Mouse (Mus musculus): ENCODE results near the gene Foxp4.

Gene Foxp4

DNA sequence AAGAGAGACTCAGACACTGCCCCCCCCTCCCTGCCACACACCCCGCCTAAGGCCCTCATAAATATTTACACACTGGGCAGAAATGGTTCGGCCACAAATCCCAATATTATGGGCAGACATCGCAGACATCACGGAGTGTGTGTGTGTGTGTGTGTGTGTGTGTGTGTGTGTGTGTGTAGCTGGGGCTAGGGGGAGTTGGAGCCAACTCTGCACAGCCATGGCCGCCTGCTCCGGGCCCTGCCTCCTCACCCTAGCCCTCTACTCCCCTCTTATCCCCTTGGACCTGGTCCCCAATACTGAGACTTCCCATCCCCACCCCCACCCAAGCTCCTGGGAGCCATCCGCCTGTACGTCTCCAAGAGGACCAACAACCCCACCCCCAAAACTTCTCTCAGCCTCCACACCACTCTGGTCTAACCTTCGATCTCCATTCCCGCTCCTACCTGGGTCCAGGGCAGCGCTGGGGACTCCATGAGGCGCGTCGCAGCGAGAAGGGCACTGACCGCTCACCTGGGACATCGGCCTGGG, 91.9 kb downstream of the Foxp4 start:
- ChIA-PET POLR2A (interaction anchor here in 3 of 4 experiments (0.6 to 3.3 kb wide), 15 partner anchors 9 to 265 kb away, joined by 3 to 13 read pairs (median 4); no protein-coding TSS in a partner anchor), CTCF (interaction anchor here (0.6 to 2.4 kb wide), 19 partner anchors 17 to 350 kb away, joined by 3 to 9 read pairs (median 5); no protein-coding TSS in a partner anchor)

DNA sequence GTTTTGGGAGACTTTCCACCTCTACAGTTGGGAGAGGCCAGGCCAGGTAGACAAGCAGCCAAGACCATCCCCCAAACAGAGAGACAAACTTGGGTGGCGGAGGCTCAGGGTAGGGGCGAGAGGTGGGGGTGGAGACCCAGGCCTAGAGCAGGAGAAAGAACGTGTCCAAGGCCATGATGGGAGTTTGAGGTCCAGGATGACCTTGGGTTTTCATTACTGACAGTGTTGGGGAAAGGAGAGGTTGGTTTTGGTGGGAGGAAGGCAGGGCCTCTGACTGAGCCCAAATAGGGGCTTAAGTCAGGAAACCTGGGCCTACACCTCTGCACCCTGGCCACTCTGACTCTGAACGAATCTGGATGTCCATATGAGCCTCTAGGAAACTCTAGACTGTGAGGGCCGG, 92.7 kb downstream of the Foxp4 start:
- POLR2A ChIA-PET, result interaction anchor here in 2 of 4 experiments (0.7 to 3.3 kb wide), 4 partner anchors 10 to 20 kb away, joined by 3 to 13 read pairs (median 4); no protein-coding TSS in a partner anchor
- CTCF ChIA-PET, result interaction anchor here in 3 of 4 experiments (0.6 to 1.3 kb wide), 5 partner anchors 17 to 264 kb away, joined by 3 to 5 read pairs (median 3); no protein-coding TSS in a partner anchor

DNA sequence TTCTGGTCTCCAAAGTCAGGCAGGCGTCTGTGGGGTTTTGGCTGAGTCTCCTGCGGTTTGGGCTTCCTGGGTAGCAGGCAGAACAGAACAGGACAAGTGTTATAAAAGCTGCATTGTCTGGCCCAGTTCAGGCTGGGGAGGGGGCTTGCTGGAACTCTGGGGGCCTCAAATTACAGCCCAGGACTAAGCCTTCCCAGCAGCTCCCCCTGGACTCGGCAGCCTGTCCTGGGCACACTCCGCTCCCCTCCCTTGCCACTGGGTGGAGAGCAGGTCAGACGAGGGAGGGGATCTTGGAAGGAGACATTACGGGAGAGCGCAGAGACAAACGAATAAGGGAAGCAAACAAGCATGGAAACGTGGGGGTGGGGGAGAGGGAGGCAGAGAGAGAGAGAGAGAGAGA, 93.3 kb downstream of the Foxp4 start:
- CTCF ChIA-PET, result no interaction called here
- POLR2A ChIA-PET, result interaction anchor here in 1 of 4 experiments (1.0 to 1.2 kb wide), 2 partner anchors 12 to 85 kb away, joined by 3 to 4 read pairs; no protein-coding TSS in a partner anchor

DNA sequence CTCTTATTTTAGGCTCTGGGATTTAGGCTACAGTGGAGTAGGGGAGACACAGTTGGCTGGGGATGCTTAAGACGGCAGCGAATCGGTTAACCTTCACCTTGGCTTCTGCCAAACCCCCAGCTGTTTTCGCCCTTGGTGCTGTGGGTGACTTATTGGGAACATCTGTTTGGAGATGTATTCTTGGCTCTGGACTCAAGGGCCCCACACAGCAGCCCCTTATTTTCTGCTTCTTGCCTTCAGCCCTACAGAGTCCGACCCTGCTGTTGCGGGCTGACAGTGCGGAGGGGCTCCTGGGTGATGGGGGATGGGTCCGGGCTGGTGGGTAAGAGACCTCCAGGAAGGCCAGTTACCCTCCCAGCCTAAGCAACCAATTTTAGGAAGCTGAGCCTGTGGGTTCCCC, 103.1 kb downstream of the Foxp4 start:
- POLR2A ChIA-PET, result interaction anchor here in 1 of 4 experiments (1.0 kb wide), 1 partner anchor 11 kb away, joined by 4 read pairs; no protein-coding TSS in a partner anchor
- CTCF ChIA-PET, result no interaction called here

DNA sequence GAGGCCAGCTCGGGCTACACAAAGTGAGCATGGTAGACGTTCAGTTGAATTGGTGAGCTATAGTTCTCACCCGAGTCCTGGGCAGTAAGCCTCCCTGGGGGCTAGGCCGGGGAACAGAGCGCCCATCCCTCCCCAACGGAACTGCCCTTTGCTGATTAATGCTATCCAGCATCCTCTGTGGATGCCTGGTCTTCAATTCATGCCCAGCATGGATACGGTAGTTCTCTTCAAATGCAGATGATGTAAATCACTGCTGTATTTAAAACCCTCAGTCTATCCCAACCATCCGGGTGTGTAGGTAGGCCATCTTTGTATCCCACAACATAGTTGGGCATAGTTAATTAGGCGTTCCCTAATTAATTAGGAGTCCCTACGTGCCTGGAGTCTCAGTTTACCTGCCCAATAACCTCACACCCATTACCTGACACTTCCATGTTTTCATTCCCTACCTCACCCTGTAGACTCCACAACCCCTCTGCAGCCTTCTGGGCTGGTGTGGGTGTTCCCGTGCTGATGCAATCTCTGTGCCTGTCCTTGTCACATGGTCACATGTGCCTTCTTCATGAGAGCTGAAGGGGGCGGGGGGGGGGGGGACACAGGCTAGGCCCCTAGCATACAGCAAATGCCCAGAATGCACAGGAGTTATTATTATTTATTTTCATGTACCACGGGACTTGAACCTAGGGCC, 106.3 kb downstream of the Foxp4 start:
- ChIA-PET CTCF (interaction anchor here in 3 of 4 experiments (0.6 to 1.5 kb wide), 10 partner anchors 8 to 283 kb away, joined by 3 to 4 read pairs (median 3); no protein-coding TSS in a partner anchor), POLR2A (interaction anchor here in 3 of 4 experiments (0.6 to 1.1 kb wide), 12 partner anchors 9 to 1003 kb away, joined by 3 to 5 read pairs (median 3); partner anchors contain the start of gene Mdfi (in 1 of the 3))
